Mouse (Mus musculus) megakaryocyte, embryonic 14.5 days (primary cell): ENCODE measurements around the gene Sf1.

Source experiments
- FLI1 ChIP-seq: IDR thresholded peaks from 2 replicates; pipeline ENCODE4 v1.6.1; 2012; ENCODE audit warnings: low read length, inconsistent platforms, mixed read lengths
- GATA1 ChIP-seq: IDR thresholded peaks from 3 replicates; pipeline ENCODE4 v1.6.1; 2012; ENCODE audit warnings: mixed read lengths, low read length, inconsistent platforms, borderline replicate concordance

DNA sequence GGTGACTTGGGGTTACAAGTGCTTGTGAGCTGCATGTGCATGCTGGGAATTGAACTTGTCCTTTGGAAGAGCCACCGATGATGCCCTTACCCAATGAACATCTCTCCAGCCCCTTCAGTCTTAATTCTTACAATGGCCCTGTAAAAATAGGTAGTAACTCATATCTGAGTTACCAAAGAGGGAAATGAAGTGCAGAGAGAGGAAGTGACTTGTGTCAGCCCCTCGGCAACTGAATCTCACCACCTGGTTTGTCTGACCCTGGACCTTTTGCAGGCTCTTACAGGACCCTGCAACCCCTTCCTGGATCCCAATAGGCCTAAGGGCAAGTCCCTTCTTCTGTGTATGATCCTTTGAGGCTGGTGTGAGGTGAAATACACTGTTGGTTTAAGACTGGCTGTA lies 11.4 kb upstream of the Sf1 start:
- TF ChIP-seq GATA1: no peak
- no peak for TF ChIP-seq FLI1
